Mouse (Mus musculus): ENCODE measurements around the gene Sptlc2. TPM values are rescaled to one million over a fixed set of nuclear protein-coding genes. Genes with fewer than 3 reads are reported as not detected.

Sptlc2 gene
- total RNA-seq, 1 experiment from 2014 or later = 133 TPM

DNA sequence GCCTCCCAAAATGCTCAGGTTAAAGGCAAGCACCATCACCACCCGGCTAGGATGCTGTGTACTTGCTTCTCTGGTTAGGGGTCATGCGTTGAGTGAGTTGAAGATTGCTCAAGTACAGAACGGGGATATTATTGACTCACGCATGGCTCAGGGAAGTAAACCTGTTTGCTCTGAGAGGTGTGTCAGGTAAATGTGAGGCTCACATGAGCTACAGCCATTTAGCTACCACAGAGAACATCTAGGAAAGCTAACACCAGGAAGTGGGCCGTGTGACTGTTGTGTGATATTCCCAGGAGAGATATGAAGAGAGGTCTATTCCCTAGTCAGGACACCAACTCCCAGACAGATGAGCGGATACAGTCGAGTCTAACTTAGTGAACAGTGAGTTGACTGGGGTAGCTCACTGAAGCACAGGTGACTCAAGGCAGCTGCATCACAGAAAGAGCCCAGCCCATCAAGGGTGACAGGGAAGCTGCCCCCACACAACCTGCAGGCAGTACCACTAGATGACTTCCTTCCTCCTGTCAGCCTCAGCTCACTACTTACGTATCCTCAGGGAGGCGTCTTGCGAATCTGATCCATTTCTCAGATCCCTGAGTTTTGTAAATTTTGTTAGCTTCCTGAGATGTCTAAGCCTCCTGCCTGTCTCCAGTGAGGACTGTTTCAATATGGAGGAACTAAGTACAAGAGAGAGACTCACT lies 11.1 kb upstream of the Sptlc2 start:
- 0 out of 2 replicates have a peak, but pooled peaks have one; percentile 9 for ATAC-seq (ENCODE audit: extremely low read depth, insufficient number of reproducible peaks, low FRiP score, poor library complexity, severe bottlenecking)

DNA sequence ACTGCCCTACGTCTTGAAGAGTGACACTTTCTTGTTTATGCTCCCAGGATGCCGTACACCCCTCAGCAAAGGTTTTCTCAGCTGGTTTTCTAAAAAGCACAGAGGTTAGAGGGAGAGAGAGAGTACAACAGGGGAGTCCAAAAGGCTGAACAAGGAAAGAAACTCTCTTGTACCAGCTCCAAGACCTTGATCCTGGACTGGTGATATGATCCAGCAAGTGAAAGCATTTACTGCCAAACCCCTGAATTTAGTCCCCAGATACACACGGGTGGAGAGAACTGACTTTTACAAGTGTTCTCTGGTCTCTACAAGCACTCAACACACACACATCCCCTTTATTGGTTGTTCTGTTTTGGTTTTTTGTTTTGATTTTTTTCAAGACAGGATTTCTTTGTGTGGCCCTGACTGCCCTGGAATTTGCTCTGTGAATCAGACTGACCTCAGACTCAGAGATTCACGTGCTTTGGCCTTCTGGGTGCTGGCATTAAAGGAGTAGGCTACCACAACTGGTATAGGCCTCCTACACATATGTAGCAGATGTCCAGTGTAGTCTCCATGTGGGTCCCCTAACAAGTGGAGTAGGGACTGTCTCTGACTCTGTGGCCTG lies 9.8 kb upstream of the Sptlc2 start:
- ATAC-seq (ENCODE audit: extremely low read depth, insufficient number of reproducible peaks, low FRiP score, poor library complexity, severe bottlenecking) = no peak

- ATAC-seq (ENCODE audit: extremely low read depth, insufficient number of reproducible peaks, low FRiP score, poor library complexity, severe bottlenecking) = no peak
Observed at GRCm38 (mm10) chr12:87397126-87397525, 9.0 kb upstream of the Sptlc2 start.

DNA sequence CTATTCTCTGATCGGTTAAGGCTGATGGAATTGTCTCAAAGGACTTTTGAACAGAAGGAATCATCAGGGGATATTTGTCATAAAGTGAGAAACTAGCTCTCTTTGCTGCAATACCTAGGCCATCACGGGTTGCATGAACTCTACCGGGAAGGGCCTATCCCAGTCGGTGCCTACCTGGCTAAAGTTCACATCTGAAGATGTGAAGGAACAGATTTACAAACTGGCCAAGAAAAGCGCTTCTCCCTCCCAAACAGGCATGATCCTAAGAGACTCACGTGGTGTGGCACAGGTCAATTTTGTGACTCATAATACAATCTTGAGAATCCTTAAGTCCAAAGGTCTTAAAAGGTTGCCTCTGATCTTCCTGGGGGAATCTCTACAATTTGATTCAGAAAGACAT lies 6.2 kb upstream of the Sptlc2 start:
- no peak for ATAC-seq (ENCODE audit: extremely low read depth, insufficient number of reproducible peaks, low FRiP score, poor library complexity, severe bottlenecking)

GRCm38 (mm10) chr12:87393447-87394145 lies 5.4 kb upstream of the Sptlc2 start:
- no peak for ATAC-seq (ENCODE audit: extremely low read depth, insufficient number of reproducible peaks, low FRiP score, poor library complexity, severe bottlenecking)

DNA sequence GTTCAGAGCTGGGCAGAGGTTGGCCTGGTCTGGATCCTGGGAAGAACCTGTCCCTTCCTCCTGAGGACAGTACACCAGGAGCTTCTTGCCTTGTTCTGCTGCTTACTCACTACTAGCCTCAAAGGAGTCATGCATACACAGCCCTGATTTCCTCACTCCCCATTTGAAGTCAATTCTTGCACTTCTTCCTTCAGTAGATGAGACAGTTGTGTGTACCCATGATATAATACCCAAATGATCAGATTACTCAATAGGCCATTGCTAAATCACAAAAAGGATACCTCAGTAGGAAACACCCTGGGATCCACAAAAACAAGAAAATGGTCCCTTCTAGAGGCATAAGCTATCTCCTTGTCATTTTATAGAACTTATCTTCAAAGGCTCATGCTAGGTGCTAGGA lies 3.2 kb upstream of the Sptlc2 start:
- no peak for ATAC-seq (ENCODE audit: extremely low read depth, insufficient number of reproducible peaks, low FRiP score, poor library complexity, severe bottlenecking)

GRCm38 (mm10) chr12:87389231-87389630 lies 1.1 kb upstream of the Sptlc2 start:
- no peak for ATAC-seq (ENCODE audit: extremely low read depth, insufficient number of reproducible peaks, low FRiP score, poor library complexity, severe bottlenecking)

DNA sequence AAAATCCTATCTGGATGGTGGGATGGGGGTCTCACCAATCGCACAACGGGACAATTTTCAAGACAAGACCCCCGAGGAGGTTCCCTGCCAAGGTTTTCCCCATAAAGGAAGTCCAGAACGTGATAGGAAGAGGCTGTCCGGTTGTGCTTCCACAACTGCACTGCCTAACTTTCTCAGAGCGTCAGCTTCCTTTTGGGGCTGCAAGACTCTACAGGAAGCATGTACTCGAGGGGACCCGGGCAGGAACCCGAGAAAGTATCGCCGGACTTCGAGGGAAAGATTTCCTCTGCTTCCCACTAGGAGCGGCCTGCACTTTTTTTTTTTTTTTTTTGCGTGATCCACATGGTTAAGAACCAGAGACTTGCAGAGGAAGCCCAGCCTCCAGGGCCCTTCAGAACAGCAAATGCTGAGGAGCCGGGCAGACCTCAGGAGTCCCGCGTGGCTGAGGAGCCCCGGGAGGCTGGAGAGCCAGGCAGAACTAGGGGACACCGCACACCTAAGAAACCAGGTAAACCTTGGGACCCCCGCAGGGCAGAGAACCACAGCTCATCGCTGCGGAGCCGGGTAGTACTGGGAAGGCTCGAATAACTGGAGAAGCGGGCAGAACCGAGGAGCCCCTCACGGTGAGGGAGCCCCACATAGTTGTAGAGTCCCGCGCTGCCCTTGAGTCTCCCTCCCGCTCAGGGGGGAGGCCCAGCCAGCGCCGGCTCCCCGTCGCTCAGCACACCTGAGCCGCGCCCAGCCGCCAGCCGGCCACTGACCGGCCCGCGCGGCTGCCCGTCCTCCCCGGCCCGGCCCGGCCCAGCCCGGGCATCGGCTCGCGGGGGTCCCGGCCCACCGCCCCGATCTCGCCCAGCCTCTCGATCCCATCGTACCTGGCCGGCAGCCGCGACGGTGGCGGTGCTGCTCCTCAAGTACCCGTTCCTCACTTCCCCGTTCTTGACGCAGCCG lies 709 bp downstream of the Sptlc2 start:
- ATAC-seq (ENCODE audit: extremely low read depth, insufficient number of reproducible peaks, low FRiP score, poor library complexity, severe bottlenecking) = no peak

GRCm38 (mm10) chr12:87385051-87385450 lies 3.1 kb downstream of the Sptlc2 start:
- no peak for ATAC-seq (ENCODE audit: extremely low read depth, insufficient number of reproducible peaks, low FRiP score, poor library complexity, severe bottlenecking)

- ATAC-seq (ENCODE audit: extremely low read depth, insufficient number of reproducible peaks, low FRiP score, poor library complexity, severe bottlenecking) = no peak
Observed at GRCm38 (mm10) chr12:87381380-87381682, 6.8 kb downstream of the Sptlc2 start.

DNA sequence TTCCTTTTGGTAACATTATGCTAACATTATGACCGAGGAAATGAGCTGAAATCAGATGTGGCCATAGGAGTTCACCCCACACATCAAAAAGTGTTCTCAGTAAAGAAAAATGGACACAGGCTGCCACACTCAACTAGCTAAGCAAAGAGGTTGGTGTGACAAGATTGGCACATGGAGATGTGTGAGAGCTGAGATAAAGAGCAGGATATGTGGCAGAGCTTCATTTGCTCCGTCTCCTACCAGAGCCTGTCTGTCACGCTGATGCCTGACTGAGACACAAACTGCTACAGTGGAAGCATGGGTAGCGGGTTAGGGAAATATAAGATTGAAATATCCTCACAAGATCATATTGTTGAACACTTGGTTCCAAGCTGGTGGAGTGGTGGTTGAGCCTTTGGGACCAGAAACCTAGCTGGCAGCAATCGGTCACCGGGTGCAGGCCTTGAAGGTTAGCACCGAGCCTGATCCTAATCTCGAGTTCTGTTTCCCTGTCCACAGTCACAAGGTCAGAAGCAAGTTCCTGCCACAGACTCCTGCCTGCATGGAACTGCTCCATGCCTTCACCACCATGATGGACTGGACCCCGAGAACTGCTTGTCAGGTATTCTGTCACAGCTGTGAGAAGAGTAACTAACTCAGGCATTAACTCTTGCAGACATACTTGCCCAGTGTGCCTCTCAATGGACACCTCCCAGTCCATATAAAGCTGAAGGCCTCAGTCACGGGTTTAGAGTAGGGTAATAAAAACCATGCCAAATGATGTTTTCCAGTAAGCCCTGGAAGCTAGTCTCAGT lies 7.4 kb downstream of the Sptlc2 start:
- no peak for ATAC-seq (ENCODE audit: extremely low read depth, insufficient number of reproducible peaks, low FRiP score, poor library complexity, severe bottlenecking)

GRCm38 (mm10) chr12:87379496-87379895 lies 8.7 kb downstream of the Sptlc2 start:
- ATAC-seq (ENCODE audit: extremely low read depth, insufficient number of reproducible peaks, low FRiP score, poor library complexity, severe bottlenecking) = no peak

- ATAC-seq (ENCODE audit: extremely low read depth, insufficient number of reproducible peaks, low FRiP score, poor library complexity, severe bottlenecking) = no peak
Observed at GRCm38 (mm10) chr12:87374159-87374558, 14.0 kb downstream of the Sptlc2 start.

GRCm38 (mm10) chr12:87369319-87369718 lies 18.8 kb downstream of the Sptlc2 start:
- no peak for ATAC-seq (ENCODE audit: extremely low read depth, insufficient number of reproducible peaks, low FRiP score, poor library complexity, severe bottlenecking)

- ATAC-seq (ENCODE audit: extremely low read depth, insufficient number of reproducible peaks, low FRiP score, poor library complexity, severe bottlenecking) = no peak
Observed at GRCm38 (mm10) chr12:87368092-87368491, 20.1 kb downstream of the Sptlc2 start.

DNA sequence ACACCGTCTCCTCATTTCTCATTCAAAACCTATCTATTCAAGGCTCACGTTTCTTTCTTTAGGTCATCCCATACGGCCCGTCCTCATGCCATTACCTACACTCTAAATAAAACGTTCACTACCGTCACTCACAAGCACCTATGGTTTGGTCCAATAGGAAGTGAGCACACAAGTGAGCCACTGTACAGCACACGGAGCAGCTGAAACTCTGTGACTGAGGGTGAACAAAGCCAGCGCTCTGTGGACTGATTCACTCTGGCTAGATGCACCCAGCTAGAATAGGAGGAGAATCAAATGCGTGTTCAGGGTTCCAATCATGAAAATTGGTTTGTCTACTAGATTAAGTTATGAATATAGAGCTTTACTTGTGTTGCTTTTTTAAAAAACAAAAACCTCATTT lies 22.5 kb downstream of the Sptlc2 start:
- no peak for ATAC-seq (ENCODE audit: extremely low read depth, insufficient number of reproducible peaks, low FRiP score, poor library complexity, severe bottlenecking)

DNA sequence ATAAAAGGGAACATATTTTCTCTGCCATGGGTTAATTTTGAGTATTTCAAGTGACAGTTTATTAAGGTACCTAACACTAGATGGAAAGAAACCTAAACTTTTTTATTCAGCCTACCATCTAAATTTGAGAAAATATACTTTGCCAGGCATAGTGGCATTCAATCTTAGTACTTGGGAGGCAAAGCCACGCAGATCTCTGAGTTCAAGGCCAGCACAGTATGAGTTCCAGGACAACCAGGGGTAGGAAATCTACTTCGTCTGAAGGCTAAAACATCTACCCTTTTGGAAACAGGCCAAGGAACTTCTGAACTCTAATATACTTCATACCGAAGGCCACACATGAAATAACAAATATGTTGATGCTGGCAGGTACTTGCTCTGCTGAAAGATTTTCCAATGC lies 26.0 kb downstream of the Sptlc2 start:
- no peak for ATAC-seq (ENCODE audit: extremely low read depth, insufficient number of reproducible peaks, low FRiP score, poor library complexity, severe bottlenecking)

DNA sequence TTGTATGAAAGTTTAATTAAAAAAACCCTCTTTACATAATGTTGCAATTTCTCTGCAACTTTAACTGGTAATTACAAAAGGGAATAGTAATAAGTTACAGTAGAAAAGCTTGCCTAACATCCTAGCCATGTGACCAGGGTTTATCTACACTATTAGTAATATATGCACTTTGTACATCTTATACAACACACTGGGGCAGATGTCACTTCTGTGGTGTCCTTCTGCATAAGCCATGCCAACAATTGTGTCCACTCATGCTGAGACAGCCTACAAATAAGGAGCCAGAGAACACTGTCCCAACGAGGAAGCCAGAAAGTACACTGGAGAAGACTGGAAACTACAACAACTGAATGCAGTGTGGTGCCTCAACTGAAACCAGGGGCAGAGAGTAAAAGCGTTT lies 40.1 kb downstream of the Sptlc2 start:
- ATAC-seq (ENCODE audit: extremely low read depth, insufficient number of reproducible peaks, low FRiP score, poor library complexity, severe bottlenecking) = no peak

DNA sequence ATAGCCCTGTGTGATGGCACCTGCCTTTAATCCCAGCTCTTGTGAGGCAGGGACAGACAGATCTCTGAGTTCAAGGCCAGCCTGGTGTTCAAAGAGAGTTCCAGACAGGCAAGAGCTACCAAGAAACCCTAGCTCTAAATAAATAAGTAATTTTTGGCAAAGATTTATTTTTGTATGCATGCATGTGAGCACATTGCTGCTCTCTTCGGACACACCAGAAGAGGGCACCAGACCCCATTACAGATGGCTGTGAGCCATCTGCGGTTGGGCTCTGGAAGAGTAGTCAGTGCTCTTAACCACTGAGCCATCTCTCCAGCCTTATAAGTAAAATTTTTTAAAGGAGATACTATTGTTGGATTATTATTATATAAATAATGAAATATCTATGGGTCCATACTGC lies 40.6 kb downstream of the Sptlc2 start:
- no peak for ATAC-seq (ENCODE audit: extremely low read depth, insufficient number of reproducible peaks, low FRiP score, poor library complexity, severe bottlenecking)
